Mouse (Mus musculus) cerebellum, postnatal 4 days (tissue): ENCODE data around the gene Nt5dc3.

ENCODE experiments used
- DNase-seq, 2 experiments: peaks; one replicate each; pipeline ENCODE4 v3.0.0; 2022; ENCODE audit warnings: low spot score in 2 of 2, mixed read lengths in 1 of 2

Nt5dc3 gene

DNA sequence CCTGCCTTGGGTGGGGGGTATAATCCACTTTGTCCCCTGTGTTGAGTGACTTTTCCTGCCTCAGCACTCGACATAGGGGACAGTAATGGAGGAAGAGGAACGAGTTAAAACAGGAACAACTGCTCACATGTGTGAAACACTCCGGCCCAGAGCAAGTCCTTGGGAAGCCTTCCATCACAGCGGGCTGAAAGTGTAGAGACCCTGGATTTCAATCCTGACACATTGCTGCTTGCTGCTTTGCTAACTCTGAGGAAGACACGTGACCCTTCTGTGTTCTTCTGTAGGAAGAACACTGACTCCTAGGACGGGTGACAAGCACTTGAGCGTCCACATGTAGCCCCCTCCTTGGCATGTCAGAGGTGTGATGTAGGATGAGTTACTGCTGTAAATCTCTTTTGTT lies 36.3 kb downstream of the Nt5dc3 start:
- DNase-seq = no peak

DNA sequence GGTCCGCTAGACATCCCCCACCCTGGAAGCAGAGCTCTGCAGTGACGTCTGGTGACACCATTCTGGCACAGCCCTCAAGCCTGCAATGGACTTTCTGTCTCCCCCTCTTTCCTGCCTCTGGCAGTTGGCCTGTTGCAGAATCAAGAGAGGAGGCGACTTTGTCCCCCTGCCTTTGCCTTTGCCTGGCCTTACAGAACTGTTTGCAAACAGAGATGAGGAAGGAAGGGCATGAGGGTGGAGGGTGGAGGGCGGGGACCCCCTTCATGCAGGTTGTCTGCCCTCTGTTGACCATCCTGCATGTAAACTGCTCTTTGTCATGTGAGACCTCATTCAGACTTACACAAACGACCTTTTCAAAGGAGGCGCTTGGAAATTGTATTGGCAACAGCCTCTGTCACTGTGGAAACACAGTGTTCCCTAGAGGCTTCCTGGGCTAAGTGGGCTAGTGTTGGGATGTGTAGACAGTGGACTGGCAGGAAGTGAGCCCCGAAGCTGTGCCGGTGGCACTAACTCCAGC lies 40.9 kb downstream of the Nt5dc3 start:
- DNase-seq = peak in 1 of 2 experiments; percentile 34

DNA sequence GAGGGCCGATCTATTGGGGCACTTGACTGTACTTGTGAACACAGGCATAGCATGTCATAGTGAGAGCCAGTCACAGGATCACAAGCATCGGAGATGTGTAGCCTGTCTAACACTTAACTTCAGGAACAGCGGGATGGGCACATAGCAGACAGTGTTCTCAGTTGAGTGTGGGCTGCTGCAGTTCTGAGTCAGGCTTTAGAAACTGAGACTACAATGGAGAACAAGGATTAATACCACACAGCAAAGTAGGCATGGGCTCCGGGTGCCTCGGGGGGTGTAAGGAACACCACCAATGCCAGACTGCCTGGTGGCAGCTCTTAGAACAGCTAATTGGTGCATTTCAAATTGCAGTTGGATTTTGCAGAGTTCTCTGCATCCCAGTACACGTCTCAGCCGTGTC lies 42.2 kb downstream of the Nt5dc3 start:
- no peak for DNase-seq

DNA sequence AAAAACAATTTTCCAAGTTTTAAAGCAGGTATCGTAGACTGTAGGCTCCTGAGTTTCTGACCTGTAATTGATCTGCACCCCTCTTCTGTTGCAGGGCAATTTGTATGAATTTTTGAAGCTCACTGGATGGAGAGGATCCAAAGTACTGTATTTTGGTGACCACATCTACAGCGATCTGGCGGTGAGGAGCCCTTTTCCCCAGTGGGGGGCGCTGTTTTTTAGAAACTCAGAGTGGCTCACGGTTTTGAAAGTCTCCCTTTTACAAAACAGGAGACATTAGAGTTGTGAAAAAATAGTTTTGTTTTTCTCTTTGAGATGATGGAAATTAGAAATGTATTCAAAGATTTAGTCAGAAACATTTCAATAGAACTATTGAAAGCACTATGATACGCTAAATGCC lies 45.3 kb downstream of the Nt5dc3 start:
- DNase-seq = no peak

DNA sequence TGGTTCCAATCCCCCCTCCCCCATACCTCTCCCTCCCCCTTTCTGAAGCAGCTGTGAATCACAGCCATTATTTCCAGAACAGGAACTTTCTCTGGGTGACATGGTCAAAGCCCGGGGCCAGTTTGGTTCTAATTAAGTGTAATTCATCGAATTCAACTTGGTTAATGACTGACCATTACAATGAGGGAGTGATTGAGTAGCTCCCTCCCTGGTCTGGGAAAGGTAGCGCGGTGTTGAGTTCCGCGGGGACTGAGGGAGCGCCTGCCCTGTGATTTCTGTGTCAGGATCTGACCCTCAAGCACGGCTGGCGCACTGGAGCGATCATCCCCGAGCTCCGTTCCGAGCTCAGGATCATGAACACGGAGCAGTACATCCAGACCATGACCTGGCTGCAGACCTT lies 46.1 kb downstream of the Nt5dc3 start:
- DNase-seq = no peak

DNA sequence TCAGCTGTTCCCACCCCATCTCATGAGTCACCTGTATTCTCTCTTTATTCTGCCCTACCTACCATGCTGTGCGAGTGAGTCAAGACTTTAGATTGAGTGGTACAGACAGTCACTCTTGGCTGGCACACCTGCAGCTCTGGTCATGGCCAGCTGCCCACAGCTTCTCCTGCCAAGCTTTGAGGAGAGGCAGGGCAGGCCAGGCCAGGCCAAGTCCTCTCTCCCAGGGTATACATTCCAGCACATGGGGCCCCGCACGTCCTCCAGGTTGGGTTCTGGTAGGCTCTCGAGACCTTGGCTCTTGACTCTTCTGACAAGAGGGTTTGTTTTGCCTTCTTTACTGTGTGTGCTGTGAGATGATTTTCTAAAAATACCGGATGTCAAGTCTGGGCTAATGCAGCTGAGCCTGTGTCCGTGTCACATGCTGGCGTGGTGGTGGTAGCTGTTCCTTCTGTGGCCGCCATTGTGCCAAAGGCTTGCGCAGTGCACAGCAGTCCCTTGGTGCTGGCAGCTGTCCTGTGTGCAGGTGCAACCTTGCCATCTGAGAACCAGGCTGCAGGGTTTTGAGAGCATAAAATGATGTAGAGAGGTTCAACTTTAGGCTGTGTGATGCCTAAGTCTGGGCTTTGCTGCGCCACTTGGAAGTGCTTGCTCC lies 47.2 kb downstream of the Nt5dc3 start:
- DNase-seq = no peak

DNA sequence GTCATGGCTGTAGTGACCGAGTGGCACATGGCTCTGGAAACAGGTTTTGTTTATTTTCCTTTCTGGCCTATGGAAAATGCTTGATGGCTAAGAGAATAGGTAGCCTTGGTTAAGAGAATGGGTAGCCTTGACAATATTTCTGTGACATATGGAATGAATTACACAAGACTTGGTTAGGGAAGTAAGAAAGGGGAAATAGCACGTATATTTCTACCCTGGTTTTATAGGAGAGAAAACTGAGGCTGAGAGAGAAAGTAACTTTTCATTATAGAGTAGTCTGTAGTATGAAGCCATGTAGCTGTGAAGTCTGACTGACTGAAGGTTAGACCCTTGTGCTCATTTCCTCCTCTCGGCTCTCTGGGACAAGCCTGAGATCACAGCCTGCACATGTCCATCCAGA lies 48.1 kb downstream of the Nt5dc3 start:
- no peak for DNase-seq

DNA sequence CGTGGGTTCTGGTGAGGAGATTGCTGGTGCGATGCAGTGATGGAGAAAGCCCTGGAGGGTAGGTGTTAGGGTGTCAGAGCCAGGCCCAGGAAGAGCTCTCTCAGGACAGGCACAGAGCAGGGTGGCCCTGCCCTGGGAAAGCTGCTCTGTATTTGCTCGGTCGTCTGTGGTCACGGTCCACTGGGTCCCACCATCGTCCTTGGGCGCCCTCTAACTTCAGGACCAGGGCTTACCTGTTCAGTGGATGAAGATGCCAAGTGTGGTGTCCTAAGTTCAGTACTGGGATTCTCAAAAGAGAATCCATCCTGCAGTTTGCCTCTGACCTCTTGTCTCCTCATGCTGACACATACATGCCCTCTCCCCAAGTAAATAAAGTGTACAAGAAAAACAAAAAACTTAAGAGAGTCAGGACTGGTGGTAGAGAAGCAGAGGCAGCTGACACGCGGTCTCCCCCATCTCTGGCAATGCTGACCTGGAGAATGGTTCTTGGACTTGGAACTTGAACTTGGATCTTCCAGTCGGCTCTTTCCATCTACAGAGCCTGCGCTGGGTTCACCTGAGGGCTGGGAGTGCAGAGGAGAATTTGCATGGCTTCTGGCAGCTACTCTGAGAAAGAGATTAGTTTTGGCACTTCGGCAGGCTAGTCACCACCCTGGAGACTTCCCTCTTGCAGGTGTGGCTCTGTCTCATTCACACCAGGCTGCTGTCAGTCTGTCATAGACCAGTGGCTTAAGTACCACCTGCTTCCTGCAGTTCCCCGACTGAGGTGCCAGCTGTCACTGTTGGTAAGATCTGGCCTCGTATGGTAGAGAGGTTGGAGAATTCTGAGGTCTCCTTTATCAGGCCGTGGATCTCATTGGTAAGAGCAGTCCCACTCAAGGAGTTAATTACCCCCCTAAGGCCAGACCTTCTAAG lies 49.7 kb downstream of the Nt5dc3 start:
- DNase-seq = no peak

DNA sequence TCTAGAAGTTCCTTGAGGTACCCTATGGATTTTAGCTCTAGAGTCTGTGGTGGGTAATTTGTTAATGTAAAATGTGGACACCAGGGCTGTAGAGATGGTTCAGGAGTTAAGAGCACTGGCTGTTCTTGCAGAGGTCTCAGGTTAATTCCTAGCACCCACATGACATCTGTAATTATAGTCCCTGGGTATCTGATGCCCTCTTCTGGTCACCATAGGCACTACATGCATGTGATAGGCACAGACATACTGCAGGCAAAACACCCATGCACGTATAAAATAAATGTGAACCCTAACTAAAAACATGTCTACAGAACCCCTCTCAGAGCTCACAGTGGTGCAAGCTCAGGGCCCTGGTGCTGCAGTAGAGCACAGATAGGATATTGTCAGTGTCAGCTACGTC lies 50.7 kb downstream of the Nt5dc3 start:
- DNase-seq = no peak

DNA sequence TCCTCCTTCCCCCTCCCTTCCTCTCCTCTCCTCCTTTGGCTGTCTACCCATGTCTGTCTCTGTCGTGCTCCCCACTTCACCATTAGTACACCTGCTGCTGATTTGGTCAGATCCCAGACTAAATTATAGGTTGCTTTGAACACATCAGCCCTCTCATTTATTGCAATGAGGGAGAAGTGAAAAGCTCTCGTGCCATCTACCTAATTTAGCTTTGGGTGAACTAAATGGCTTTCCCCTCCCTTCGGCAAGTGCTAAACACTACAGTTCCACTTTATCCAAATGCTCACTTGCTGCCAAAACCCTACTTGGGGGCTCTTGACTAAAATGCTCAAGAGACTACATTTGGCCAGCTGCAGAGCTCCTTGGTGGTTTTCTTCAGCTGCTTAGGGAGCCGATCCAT lies 58.0 kb downstream of the Nt5dc3 start:
- DNase-seq = no peak

DNA sequence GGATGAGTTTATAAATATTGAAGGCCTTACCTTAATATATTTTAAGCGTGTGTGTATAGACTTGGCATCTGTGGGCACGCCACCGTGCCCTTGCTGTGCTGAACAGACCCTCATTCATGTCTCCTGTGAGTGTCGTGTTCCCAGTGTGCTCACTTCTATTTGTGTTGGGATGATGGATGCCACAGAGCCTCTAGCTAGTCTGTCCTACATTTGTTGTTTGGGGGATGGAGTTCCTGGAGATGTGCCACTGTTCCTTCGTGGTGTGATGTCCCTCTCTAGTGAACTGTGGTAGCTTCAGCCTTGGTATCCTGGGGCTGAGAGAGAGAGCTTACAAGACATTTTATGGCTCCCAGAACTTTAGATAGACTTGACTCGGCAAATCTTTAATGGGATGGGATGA lies 60.0 kb downstream of the Nt5dc3 start:
- no peak for DNase-seq

DNA sequence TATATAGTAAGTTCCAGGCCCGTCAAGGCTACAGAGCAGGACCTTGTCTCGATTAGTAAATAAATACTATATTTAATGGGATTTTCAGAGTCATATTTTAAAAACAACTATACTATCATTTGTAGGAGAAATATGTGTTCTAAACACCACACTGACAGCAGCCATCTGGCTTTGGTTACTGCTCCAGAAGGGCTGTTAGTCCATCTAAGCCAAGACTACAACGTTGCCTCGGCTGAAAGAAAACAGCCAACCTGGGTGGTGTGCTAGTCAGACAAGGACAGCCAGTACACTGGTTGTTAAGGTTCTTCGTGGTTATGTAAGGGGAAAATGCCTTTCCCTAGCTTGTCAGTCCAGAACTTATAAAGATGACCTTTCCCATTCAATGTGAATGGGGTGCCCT lies 63.9 kb downstream of the Nt5dc3 start:
- no peak for DNase-seq

DNA sequence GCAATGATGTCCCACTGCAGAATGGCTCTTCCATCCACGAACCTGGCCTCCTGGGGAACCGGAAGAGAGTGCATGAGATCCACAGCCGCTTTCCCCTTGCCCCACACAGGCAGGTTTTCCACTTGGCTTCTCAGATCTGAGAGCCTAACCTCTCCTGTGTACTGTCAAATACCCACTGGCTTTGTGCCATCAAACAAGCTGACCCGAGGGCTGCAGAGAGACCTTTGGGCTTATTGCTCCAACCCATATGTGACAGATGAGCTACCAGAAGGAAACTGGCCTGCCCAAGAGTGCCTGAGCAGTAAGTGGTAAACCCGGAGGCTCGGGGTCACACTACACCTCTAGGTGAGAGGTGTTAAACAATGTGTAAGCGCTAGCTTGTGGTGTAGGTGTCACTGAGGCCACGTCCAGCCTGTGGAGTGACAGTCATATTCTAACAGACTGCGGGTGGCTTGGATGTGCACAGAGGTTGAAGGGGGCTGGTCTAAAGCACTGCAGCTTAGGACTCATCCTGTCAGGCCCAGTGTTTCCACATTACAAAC lies 68.2 kb downstream of the Nt5dc3 start:
- DNase-seq = no peak

DNA sequence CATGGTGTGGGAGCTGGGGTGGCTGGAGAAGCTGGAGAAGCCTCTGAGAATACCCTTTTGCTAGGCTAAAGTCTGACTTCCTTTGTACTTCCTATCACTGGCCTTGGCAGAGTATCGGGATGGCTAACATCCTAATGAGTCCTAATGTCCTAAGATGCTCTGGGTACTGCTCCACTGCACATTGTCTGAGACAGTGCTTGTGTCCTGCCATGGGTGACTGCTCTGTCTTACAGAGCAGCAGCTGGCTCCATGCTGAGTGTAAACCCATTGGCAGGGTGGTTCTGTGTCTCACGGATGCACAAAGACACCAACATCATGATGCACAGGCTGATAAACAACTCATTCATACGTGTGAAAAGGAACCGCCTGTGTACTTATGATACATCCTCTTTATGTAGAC lies 70.3 kb downstream of the Nt5dc3 start:
- DNase-seq = no peak

DNA sequence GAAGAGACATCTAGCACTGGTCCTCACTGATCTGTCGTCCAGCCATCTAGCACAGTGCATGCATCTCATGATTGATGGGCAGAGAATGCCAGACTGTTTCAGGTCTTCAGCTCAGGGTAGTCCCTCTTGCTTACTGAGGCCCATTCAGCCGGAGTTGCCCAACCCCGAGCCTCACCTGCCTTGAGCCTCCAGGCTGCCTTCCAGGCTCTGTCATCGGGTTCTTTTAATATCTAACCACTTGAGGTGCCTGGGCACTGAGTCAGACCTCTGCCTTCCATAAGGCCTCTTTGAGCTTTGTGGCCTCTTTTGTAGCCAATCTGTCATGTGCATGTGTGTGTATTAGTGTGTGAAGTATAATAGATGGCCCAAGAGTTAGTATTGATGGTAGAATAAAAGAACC lies 70.7 kb downstream of the Nt5dc3 start:
- no peak for DNase-seq

DNA sequence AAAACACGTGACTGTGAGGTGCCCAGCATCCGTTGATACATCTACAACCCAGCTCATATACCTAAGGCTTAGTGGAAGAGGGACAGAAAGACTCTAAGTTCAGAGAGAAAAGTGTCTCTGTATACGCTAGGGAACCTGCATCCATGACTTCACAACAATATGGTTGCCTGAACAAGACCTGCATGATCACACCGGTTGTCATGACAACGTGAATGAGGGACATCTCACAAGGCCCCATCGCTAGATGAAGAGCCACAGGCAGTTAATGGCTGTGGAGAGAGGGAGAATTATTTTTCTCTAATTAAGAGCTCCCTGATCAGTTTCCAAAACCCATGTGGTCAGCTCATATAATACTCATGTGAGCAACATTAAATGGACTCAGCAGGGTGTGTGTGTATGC lies 73.4 kb downstream of the Nt5dc3 start:
- no peak for DNase-seq

DNA sequence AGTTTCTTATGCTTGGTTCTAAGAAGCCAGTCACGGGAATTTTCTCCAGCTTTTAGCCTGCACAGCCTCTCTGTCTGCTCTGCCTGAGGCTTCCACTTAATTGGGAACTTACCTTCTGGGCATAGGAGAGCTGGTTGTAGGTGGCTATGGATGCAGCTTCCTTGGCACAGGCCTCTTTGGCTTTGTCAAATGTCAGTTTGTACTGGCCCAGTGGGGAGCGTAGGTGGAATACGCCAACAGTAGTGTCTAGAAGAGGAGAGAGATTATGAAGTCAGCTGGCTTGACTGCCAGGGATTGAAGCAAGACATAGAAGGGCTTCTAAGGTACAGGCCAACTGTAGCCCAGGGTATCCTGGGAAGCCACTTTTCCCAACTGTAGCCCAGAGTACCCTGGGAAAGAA lies 74.6 kb downstream of the Nt5dc3 start:
- no peak for DNase-seq

DNA sequence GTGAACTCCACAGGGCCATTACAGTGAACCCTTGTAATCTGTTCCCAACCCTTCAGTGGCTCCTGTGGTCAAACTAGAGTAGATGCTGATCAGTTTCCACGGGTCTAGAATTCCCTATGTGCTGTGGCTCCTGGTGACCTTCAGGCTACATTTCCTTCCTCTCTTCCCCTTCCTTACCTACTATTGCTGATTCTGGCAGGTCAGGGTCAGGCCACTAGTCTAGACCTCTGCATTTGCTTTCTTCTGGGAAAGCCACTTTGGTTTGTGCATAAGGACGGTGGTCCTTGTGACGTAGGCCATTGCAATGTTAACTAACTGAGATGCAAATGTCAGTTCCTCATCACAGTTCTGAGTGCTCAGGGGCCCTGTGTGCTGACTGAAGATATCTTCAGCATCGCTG lies 81.6 kb downstream of the Nt5dc3 start:
- DNase-seq = no peak

DNA sequence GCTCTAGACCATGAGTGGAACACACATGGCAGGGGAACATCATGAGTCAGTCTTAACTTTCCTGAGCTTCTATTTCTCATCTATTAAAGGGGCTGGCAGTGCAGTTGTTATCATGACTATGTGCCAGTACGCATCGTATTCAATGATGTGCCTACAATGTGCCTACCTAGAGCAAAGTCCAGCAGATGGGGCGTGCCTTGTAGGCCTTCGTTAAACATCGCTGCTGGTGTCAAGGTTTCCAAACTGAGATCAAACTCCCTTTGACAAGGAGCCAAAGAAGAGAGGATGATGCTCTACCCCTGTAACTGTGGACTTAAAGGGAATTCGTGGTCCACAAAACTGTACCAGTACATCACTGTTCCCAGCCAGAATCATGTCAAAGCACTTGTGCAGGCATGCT lies 83.7 kb downstream of the Nt5dc3 start:
- DNase-seq = no peak

DNA sequence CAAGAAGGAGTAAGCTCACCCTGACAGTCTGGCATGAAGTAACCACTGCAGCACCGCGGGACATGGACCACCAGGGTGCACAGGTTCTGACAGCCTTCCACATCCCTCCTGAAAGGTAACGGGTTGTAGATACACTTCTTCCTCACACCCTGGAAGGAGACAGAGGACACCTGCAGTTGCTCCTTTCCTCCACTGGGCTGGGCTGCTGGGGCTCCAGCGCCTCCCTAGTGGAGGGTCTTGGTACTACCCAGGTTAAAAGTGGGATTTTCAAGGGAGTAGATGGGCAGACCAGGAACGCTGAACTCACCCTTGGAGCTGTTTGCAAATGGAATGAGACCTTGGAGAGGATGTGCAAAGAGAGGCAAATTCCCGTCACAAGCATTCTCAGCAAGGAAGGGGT lies 84.6 kb downstream of the Nt5dc3 start:
- DNase-seq = no peak

DNA sequence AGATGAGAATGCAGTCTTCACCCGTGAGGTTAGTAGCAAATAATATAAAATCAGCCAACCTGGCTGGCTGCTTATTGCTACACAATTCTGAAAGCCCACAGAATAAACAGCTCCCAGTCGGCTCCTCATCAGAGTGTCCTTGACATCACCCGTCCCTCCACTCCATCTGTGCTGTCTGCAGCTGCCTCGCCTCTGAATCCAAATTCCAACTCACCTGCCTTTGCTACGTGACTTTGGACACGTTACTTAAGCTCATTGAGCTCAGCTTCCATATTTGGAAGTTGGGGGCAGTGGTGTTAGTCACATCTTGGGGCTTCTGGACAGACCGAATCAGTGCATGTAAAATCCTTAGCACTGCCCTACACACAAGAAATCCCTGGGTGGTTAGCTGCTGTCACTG lies 93.3 kb downstream of the Nt5dc3 start:
- no peak for DNase-seq

DNA sequence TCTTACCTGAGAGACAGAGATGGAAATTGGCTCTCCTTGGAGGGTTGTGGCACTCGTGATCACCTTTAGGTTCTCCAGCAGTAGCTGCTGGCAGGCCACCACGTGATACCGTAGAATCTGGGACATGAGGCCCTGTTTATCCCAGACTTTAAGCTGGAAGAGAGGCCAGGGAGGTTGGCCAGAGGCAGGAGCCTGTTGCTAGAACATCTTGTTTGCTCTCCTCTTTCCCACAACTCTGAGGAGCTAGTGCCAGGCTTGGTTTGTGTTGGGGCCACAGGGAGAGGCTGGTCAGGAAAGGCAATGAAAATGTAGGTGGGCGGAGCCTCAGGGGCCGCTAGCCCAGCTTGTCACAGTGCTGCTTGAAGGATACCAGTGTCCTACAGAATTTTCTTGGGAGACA lies 93.8 kb downstream of the Nt5dc3 start:
- DNase-seq = no peak

DNA sequence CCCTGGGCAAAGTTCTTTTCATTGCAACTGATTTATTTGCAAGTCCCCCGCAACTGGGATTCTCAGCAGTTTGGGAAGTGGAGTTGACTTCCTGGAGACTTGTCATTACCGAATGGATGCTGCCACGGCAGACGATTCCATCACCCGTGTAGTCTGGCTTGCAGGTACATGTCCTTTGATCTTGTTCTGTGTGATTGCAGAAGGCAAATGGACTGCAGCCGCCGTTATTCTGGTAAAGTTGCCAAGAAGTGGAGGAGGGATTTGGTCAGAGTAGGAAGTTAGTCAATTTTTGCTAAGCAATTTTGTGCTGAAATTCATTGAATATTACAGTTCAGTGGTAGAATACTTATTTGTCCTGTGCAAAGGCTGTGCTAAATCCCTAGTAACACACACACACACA lies 99.9 kb downstream of the Nt5dc3 start:
- DNase-seq = no peak
